Mouse (Mus musculus) myocyte (in vitro differentiated cells): ENCODE measurements around the gene B2m.

Source experiments
- MAX ChIP-seq: IDR thresholded peaks from one replicate; pipeline ENCODE4 v1.6.1; 2011; ENCODE audit warnings: low read depth, mild to moderate bottlenecking, control low read depth
- POLR2A ChIP-seq: IDR thresholded peaks from one replicate; pipeline ENCODE4 v1.6.1; 2011; ENCODE audit warnings: low read depth, mild to moderate bottlenecking, control low read depth, moderate library complexity; ENCODE audit not compliant: insufficient read length
- POLR2AphosphoS2 ChIP-seq: IDR thresholded peaks from one replicate; pipeline ENCODE4 v1.6.1; 2011; ENCODE audit warnings: low read depth, control low read depth; ENCODE audit not compliant: insufficient read length
- TCF12 ChIP-seq: IDR thresholded peaks from one replicate; pipeline ENCODE4 v1.6.1; 2011; ENCODE audit warnings: mild to moderate bottlenecking, control low read depth; ENCODE audit not compliant: poor library complexity, insufficient read depth, severe bottlenecking

DNA sequence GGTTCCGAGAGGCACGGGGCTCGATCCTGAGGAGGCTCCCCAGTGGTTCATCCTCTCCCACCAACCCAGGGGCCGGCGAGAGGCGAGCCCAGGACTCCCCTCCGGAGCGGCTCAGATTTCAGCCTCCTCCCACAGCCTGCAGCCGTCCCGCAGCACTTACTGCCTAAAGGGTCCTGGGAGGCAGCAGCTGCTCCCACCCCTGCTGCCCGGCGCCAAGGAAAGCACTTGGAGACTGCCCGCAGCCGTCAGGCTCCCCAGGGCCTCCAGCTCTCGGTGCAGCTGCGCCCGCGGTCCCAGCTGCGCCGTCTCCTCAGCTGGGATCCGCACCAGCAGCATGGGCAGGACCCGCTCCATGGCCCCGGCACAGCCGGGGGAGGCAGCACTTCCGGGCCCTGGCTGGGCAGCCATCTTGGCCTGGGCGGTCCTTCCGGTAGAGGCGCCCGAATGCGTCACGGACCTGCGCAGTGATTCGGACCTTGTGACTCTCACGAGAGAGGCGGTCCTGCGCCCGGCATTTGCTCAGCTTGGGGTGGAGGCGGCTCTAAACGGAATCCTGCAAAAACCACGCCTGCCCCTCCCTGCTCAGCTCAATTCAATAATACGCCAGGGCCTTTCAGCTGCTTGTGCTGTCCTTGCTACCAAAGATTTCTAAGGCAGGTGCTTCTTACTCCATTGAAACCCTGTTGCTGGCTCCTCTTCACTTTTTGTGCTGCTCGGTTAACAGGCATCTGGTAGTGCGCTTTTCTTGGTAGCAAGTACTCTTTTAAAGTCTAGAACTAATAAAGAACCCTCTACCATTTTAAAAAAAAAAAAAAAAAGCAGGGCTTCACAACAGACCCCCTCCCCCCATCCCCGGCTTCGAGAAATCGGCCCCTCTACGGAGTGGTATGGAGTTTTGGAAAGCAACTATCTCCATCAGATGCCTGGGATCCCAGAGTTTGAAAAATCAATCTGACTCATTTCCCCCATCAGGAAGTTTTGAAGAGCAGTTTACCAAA, 29.2 kb upstream of the B2m start, which contains the start of gene Spg11:
- TF ChIP-seq POLR2A (peak; percentile 97), MAX (no peak), TCF12 (no peak), POLR2AphosphoS2 (peak; percentile 88)
